Mouse (Mus musculus): ENCODE results near the gene Mdfic.

- TF ChIP-seq CTCF (IDR thresholded peaks at IDR 0.05; ENCODE audit: low read depth, low read length) (no peak), POLR2A (IDR thresholded peaks at IDR 0.05; ENCODE audit: extremely low read depth, insufficient read depth, low read length) (no peak)
Observed at GRCm38 (mm10) chr6:15780127-15780526, 59.7 kb downstream of the Mdfic start.

Measured in liver, adult 2 months (tissue).